Mouse (Mus musculus) MEL (cell line): ENCODE measurements around the gene Sgpp2. TPM values are rescaled to one million over a fixed set of nuclear protein-coding genes. Genes with fewer than 3 reads are reported as not detected.

Experiments
- DNase-seq: peaks from one replicate; pipeline ENCODE4 v3.0.0; 2011; ENCODE audit warnings: low read depth, low spot score
- H3K27ac ChIP-seq: 2 replicates; pipeline ENCODE4 v1.5.1; 2012; ENCODE audit warnings: low read depth, mild to moderate bottlenecking, control low read depth, low read length, moderate library complexity; ENCODE audit not compliant: control insufficient read depth
- H3K27me3 ChIP-seq, 2 experiments: fragments of 150-350 bp in 1 of 2; sonication (generic) in 1 of 2; 2 replicates each; pipeline ENCODE4 v1.6.1; 2012; ENCODE audit warnings: low read length in 2 of 2, mild to moderate bottlenecking in 2 of 2, improper control_type of control experiment in 1 of 2, moderate library complexity in 1 of 2; ENCODE audit not compliant: insufficient read depth in 2 of 2, control insufficient read depth in 1 of 2
- H3K36me3 ChIP-seq, 2 experiments: 2 replicates each; pipeline ENCODE4 v1.6.1; 2012 to 2014; ENCODE audit warnings: low read length in 2 of 2, improper control_type of control experiment in 1 of 2, inconsistent platforms in 1 of 2, mild to moderate bottlenecking in 1 of 2; ENCODE audit not compliant: insufficient read depth in 2 of 2, control insufficient read depth in 1 of 2
- H3K4me1 ChIP-seq, 2 experiments: fragments of 150-350 bp in 1 of 2; sonication (generic) in 1 of 2; 2 replicates each; pipeline ENCODE4 v1.6.1; 2012; ENCODE audit warnings: low read length in 2 of 2, improper control_type of control experiment in 1 of 2, mild to moderate bottlenecking in 1 of 2; ENCODE audit not compliant: insufficient read depth in 2 of 2, control insufficient read depth in 1 of 2
- H3K4me3 ChIP-seq, 2 experiments: fragments of 150-350 bp in 1 of 2; sonication (generic) in 1 of 2; 2 replicates each; pipeline ENCODE4 v1.5.1; 2012; ENCODE audit warnings: low read depth in 2 of 2, low read length in 2 of 2, mild to moderate bottlenecking in 2 of 2, moderate library complexity in 2 of 2, control low read depth in 1 of 2, improper control_type of control experiment in 1 of 2; ENCODE audit not compliant: control insufficient read depth in 1 of 2, insufficient read depth in 1 of 2
- H3K79me2 ChIP-seq: 2 replicates; pipeline ENCODE4 v1.6.1; 2012; ENCODE audit warnings: mild to moderate bottlenecking, low read length, moderate library complexity; ENCODE audit not compliant: control insufficient read depth, poor library complexity, insufficient read depth
- H3K9ac ChIP-seq: 2 replicates; pipeline ENCODE4 v1.6.1; 2012; ENCODE audit warnings: low read depth, mild to moderate bottlenecking, control low read depth, low read length, moderate library complexity; ENCODE audit not compliant: control insufficient read depth, poor library complexity, severe bottlenecking
- H3K9me3 ChIP-seq: fragments of 150-350 bp; sonication (generic); replicated peaks from 2 replicates; pipeline ENCODE4 v1.6.1; 2012; ENCODE audit warnings: mild to moderate bottlenecking, low read length, improper control_type of control experiment, moderate library complexity; ENCODE audit not compliant: insufficient read depth
- BHLHE40 ChIP-seq: IDR thresholded peaks from 2 replicates; pipeline ENCODE4 v1.6.1; 2012; ENCODE audit warnings: low read depth, mild to moderate bottlenecking, inconsistent platforms, low read length, improper control_type of control experiment, borderline replicate concordance
- CHD1 ChIP-seq: IDR thresholded peaks from 2 replicates; pipeline ENCODE4 v1.6.1; 2012; ENCODE audit warnings: low read depth, mild to moderate bottlenecking, inconsistent platforms, low read length, improper control_type of control experiment
- E2F4 ChIP-seq: IDR thresholded peaks from 2 replicates; pipeline ENCODE4 v1.6.1; 2011; ENCODE audit warnings: low read depth, low read length, improper control_type of control experiment, borderline replicate concordance
- ETS1 ChIP-seq: IDR thresholded peaks from 2 replicates; pipeline ENCODE4 v1.6.1; 2012; ENCODE audit warnings: low read depth, mild to moderate bottlenecking, inconsistent platforms, low read length, improper control_type of control experiment, moderate library complexity
- GATA1 ChIP-seq: IDR thresholded peaks from 2 replicates; pipeline ENCODE4 v1.6.1; 2011; ENCODE audit warnings: low read depth, low read length, improper control_type of control experiment
- JUND ChIP-seq: IDR thresholded peaks from 2 replicates; pipeline ENCODE4 v1.6.1; 2011; ENCODE audit warnings: low read depth, mild to moderate bottlenecking, improper control_type of control experiment, low read length
- KAT2A ChIP-seq: conservative IDR thresholded peaks from 2 replicates; pipeline ENCODE4 v1.6.1; 2012; ENCODE audit warnings: low read depth, low read length, improper control_type of control experiment, inconsistent platforms
- MEF2A ChIP-seq: IDR thresholded peaks from 2 replicates; pipeline ENCODE4 v1.6.1; 2014; ENCODE audit warnings: low read depth, mild to moderate bottlenecking, inconsistent platforms, low read length, improper control_type of control experiment; ENCODE audit not compliant: poor library complexity, insufficient replicate concordance, severe bottlenecking; ENCODE audit errors: extremely low read depth
- MYB ChIP-seq: IDR thresholded peaks from 2 replicates; pipeline ENCODE4 v1.6.1; 2011; ENCODE audit warnings: mild to moderate bottlenecking, low read depth, low read length, improper control_type of control experiment
- MYC ChIP-seq: IDR thresholded peaks from 2 replicates; pipeline ENCODE4 v1.6.1; 2011; ENCODE audit warnings: low read depth, mild to moderate bottlenecking, low read length, improper control_type of control experiment, moderate library complexity
- RAD21 ChIP-seq: IDR thresholded peaks from 2 replicates; pipeline ENCODE4 v1.6.1; 2011; ENCODE audit warnings: mild to moderate bottlenecking, low read depth, low read length, improper control_type of control experiment
- RCOR1 ChIP-seq: IDR thresholded peaks from 2 replicates; pipeline ENCODE4 v1.6.1; 2012; ENCODE audit warnings: low read depth, mild to moderate bottlenecking, inconsistent platforms, low read length, improper control_type of control experiment
- SIN3A ChIP-seq: IDR thresholded peaks from 2 replicates; pipeline ENCODE4 v1.6.1; 2012; ENCODE audit warnings: low read length, improper control_type of control experiment, inconsistent platforms
- SMC3 ChIP-seq: IDR thresholded peaks from 2 replicates; pipeline ENCODE4 v1.6.1; 2011; ENCODE audit warnings: low read depth, low read length, improper control_type of control experiment
- TAL1 ChIP-seq: IDR thresholded peaks from 2 replicates; pipeline ENCODE4 v1.6.1; 2012; ENCODE audit warnings: mild to moderate bottlenecking, inconsistent platforms, low read length, moderate library complexity, mixed read lengths
- TCF12 ChIP-seq: IDR thresholded peaks from 2 replicates; pipeline ENCODE4 v1.6.1; 2014; ENCODE audit warnings: low read depth, mild to moderate bottlenecking, inconsistent platforms, low read length, improper control_type of control experiment, moderate library complexity
- UBTF ChIP-seq: IDR thresholded peaks from 2 replicates; pipeline ENCODE4 v1.6.1; 2012; ENCODE audit warnings: low read depth, mild to moderate bottlenecking, inconsistent platforms, low read length, improper control_type of control experiment, moderate library complexity, borderline replicate concordance; ENCODE audit not compliant: insufficient read depth
- ZKSCAN1 ChIP-seq: IDR thresholded peaks from 2 replicates; pipeline ENCODE4 v1.6.1; 2012; ENCODE audit warnings: low read depth, mild to moderate bottlenecking, inconsistent platforms, low read length, improper control_type of control experiment, moderate library complexity
- polyA plus RNA-seq, 2 experiments: library from polyadenylated mRNA; stranded (reverse) in 1 of 2; unstranded in 1 of 2; fragments of >175 nt in 1 of 2; fragments of >200 nt in 1 of 2; gene quantifications; 2 replicates each; pipeline versions ENCODE4 v1.2.1 to v1.2.4; 2012; ENCODE audit warnings: low replicate concordance in 2 of 2, low read depth in 1 of 2; ENCODE audit not compliant: insufficient read length in 2 of 2, insufficient read depth in 1 of 2, missing spikeins in 1 of 2
- total RNA-seq: library from RNA; depleted of rRNA; stranded (reverse); fragments of 300-350 nt; gene quantifications from 2 replicates; pipeline ENCODE4 v1.2.3, GENCODE M21; 2012

The Sgpp2 gene
- total and polyA plus RNA-seq, 3 experiments, result 0.08 to 0.12 TPM; not detected in 1

DNA sequence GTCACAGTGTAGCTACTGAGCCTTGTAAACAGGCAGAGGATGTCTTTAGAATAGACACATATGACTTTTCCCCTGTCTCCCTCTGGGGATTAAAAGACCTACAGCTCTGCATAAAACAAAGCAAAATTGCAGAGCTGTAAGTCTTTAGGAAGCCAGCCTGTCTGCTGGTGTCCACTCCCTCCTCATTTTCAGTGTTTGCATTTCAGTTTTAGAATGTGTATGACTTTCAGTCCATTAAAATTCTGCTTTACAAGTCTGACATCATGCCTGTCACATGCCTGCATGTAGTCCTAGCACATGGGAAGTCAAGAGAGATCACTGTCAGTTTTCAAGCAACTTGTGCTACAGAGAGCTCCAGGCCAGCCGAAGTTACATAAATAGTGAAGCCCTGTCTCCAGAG is 47.7 kb downstream of the Sgpp2 start:
- Histone ChIP-seq H3K27ac (no peak overlapping the region), H3K9me3 (no peaks in the 10 kb centered on the region), H3K36me3 (no peaks in the 10 kb centered on the region), H3K27me3 (no peaks in the 10 kb centered on the region), H3K4me3 (peak overlapping the region; percentile 20 to 26; a peak in 3 of 4 replicates), H3K79me2 (no peaks in the 10 kb centered on the region), H3K9ac (no peak overlapping the region), H3K4me1 (no peaks in the 10 kb centered on the region)
- peak; percentile 4 for DNase-seq
- TF ChIP-seq GATA1, result no peak
- TF ChIP-seq E2F4, result no peak
- no peak for TF ChIP-seq RAD21
- TF ChIP-seq MYB, result no peak
- no peak for TF ChIP-seq TAL1

DNA sequence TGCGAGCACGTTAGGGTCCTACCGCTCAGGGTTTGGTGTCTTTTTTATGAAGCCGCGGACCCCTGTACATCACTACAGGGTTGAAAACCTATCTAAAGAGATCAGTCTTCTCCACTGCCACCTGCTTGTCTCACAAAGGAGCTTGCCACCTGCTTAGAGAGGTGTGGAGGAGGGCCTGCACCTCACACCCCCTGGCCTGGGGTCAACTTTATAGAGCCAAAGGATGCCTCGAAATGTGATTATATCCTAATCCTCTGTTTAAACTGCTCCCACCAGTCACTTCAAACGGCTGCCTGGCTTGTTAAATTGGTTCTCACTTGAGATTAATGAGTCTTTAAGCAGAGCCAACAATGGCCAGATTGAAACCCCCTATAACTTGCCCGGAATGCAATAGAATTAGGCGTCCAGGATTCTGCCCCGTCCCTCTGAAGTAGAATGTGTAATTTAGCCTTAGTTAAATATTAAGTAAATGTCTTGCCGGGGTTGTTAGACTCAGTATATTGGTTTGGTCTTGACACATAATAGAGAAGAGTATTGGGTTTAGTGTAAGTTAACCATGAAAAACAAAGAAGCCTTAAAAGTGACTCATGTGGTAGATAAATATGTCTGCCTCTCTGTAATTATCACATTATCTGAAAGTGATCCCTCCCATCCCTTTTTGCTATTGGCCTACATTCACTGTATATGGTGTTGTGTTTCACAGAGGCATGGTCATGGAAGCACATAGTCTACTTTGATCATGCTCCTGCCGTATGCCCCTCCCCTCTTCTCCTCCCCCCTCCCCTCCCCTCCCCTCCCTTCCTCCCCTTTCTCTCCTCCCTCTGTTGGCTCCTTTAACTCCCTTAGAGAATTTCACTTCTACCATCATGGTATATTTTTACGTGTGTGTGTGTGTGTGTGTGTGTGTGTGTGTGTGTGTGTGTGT is 54.1 kb downstream of the Sgpp2 start:
- H3K9ac ChIP-seq, result no peak overlapping the region
- DNase-seq, result no peak
- H3K79me2 ChIP-seq, result no peaks in the 10 kb centered on the region
- no peak overlapping the region for H3K4me3 ChIP-seq
- TF ChIP-seq JUND, result no peak
- TF ChIP-seq TCF12, result no peak
- no peak for TF ChIP-seq KAT2A
- no peak for TF ChIP-seq RCOR1
- TF ChIP-seq ZKSCAN1, result no peak
- TF ChIP-seq E2F4, result no peak
- TF ChIP-seq ETS1, result no peak
- no peak for TF ChIP-seq CHD1
- no peak for TF ChIP-seq BHLHE40
- TF ChIP-seq SMC3, result no peak
- TF ChIP-seq TAL1, result no peak
- TF ChIP-seq UBTF, result no peak
- TF ChIP-seq MEF2A, result no peak
- TF ChIP-seq MYC, result no peak
- TF ChIP-seq SIN3A, result no peak
- H3K36me3 ChIP-seq, result no peaks in the 10 kb centered on the region
- H3K9me3 ChIP-seq, result no peaks in the 10 kb centered on the region
- H3K4me1 ChIP-seq, result no peaks in the 10 kb centered on the region
- no peak overlapping the region for H3K27ac ChIP-seq
- no peaks in the 10 kb centered on the region for H3K27me3 ChIP-seq
